Mouse (Mus musculus) naive thymus-derived CD4-positive, alpha-beta T cell, adult 2 months (primary cell): Measurements from ENCODE around the gene Vmn1r135.
"Not testable (repeated sequence)": the region's sequence is repeated elsewhere in the genome, so short reads cannot be mapped to it uniquely, and the experiment has no call there.

Experiments used
- DNase-seq: peaks from one replicate; pipeline ENCODE4 v3.0.0-alpha.2; 2011; ENCODE audit warnings: low read depth

Gene Vmn1r135

DNA sequence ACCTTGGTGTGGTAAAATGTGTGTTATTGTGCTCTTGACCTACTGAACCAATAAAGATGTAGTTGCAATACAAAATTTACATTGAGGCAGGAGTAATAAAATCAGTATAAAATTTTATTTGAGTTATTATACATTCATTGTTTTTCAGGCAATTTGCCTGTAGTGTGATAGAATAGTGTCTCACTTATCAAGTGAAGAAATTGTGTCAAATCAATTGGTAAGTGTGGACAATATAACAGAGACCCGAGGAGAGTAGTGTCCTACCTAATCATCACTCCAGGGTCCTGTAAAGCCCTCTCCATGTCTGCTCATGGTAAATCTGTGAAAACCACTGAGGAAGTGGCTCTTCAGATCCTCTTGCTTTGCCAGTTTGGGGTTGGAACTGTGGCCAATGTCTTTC lies at the start of gene Vmn1r135:
Gene Vmn1r135, plus strand, starts transcription at position 301 of the 400 bp plus-strand sequence.
- not testable (repeated sequence) for DNase-seq

DNA sequence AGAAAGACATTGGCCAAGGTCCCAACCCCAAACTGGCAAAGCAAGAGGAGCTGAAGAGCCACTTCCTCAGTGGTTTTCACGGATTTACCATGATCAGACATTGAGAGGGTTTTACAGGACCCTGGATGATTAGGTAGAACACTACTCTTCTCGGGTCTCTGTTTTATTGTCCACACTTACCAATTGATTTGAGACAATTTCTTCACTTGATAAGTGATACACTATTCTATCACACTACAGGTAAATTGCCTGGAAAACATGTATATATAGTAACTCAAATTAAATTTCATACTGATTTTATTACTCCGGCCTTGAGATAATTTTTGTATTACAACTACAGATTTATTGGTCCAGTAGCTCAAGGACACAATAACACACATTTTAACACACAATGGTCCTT lies 35.5 kb upstream of the Vmn1r135 start, which contains the start of gene Gm4177:
Gene Gm4177, minus strand, starts transcription at position 101 of the 400 bp plus-strand sequence.
- DNase-seq = not testable (repeated sequence)

DNA sequence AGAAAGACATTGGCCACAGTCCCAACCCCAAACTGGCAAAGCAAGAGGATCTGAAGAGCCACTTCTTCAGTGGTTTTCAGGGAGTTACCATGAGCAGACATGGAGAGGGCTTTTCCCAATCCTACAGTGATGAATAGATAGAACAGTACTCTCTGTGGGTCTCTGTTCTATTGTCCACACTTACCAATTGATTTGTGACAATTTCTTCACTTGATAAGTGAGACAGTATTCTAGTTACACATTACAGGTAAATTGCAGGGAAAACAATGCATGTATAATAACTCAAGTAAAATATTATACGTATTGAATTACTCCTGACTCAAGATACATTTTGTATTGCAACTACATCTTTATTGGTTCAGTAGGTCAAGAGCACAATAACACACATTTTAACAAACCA lies 12.0 kb downstream of the Vmn1r135 start, which contains the start of gene Gm5725:
Gene Gm5725, minus strand, starts transcription at position 101 of the 400 bp plus-strand sequence.
- not testable (repeated sequence) for DNase-seq
